Mouse (Mus musculus) testis, adult 2 months (tissue): ENCODE data around the gene Dstn.

ENCODE experiments used
- CTCF ChIP-seq: fragments of 200-500 bp; IDR thresholded peaks from 2 replicates; pipeline ENCODE4 v1.5.1; 2012; ENCODE audit warnings: low read depth, mild to moderate bottlenecking, inconsistent platforms, low read length, moderate library complexity; ENCODE audit not compliant: control insufficient read depth, insufficient read depth, insufficient replicate concordance
- POLR2A ChIP-seq: fragments of 200-500 bp; IDR thresholded peaks from 2 replicates; pipeline ENCODE4 v1.6.1; 2012; ENCODE audit warnings: low read depth, mild to moderate bottlenecking, inconsistent platforms, low read length, moderate library complexity; ENCODE audit not compliant: control insufficient read depth

- TF ChIP-seq CTCF = no peak
- TF ChIP-seq POLR2A = no peak
Measured at GRCm38 (mm10) chr2:143917622-143918021, 2.5 kb downstream of the Dstn start.
